Mouse (Mus musculus) testis, postnatal 10 days (tissue): ENCODE measurements around the gene Amn1.

ENCODE experiments used
- DNase-seq: peaks from one replicate; pipeline ENCODE4 v3.0.0; 2021; ENCODE audit warnings: low spot score

Amn1 gene

DNA sequence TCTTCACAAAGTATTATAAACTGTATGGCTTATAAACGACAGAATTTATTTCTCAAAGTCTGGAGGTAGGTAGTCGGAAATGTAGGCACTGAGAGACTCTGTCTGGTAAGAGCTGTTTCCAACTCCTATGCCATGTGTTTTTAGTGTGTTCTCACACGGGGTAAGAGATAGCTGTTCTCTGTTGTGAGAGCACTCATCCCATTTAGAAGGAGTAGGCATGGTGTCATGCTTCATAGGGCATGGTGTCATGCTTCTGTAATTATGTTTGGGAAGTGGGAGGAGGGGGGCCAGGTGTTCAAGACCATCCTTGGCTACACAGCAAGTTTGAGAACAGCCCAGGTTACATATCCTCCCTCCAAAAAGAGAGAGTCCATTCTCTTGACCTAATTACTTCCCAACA, 80.9 kb downstream of the Amn1 start:
- DNase-seq = no peak
